Mouse (Mus musculus): Measurements from ENCODE around the gene Cdc14b. TPM values are rescaled to one million over a fixed set of nuclear protein-coding genes. Genes with fewer than 3 reads are reported as not detected.

Cdc14b gene
- total RNA-seq, 2 experiments from 2014 or later: 4.5 to 6.8 TPM

GRCm38 (mm10) chr13:64178746-64179652, 96.1 kb downstream of the Cdc14b start:
- no peak for DNase-seq

- no peak for DNase-seq
Measured at GRCm38 (mm10) chr13:64178000-64178399, 97.1 kb downstream of the Cdc14b start.

DNA sequence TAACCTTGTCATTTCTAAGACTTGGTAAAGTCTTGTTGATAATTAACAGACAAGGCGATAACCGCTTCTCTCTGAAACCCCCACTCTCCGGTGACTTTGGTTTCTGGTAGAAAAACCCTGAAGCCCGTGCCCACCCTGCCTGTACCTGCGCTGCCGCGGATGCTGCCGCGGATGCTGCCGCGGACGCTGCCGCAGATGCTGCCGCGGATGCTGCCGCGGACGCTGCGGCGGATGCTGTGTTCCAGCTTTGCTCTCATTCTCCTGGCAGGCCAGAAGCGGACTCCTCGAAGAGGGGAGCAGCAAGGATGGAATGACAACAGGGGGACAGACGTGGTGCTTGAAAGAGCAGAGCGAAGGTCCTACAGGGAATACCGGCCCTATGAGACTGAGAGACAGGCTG, 105.3 kb downstream of the Cdc14b start:
- no peak for DNase-seq

- no peak for DNase-seq
Measured at GRCm38 (mm10) chr13:64163147-64163715, 111.9 kb downstream of the Cdc14b start.

- peak; percentile 19 for DNase-seq
Measured at GRCm38 (mm10) chr13:64162626-64163025, 112.5 kb downstream of the Cdc14b start.

GRCm38 (mm10) chr13:64161916-64162611, 113.0 kb downstream of the Cdc14b start:
- DNase-seq: no peak

- peak; percentile 96 for DNase-seq
Measured at GRCm38 (mm10) chr13:64161548-64161915, 113.6 kb downstream of the Cdc14b start, which contains the start of gene Habp4. Gene Habp4 (plus strand): TSS chr13:64161824.

DNA sequence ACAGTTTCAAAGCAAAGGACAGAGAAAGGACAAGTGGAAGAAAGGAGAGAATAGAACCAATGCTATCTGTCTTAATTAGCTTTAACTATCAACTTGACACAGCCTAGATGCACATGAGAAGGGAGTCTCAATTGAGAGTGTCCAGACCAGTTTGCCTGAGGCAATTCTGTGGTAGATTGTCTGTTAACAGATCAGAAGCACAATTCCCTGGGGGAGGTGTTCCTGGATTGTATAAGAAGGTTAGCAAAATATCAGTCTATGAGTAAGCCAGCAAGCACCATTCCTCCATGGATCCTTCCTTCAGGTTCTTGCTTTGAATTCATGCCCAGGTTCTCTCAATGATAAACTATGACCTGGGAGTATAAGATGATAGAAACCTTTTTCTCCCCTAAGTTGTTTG, 118.1 kb downstream of the Cdc14b start:
- DNase-seq: no peak

GRCm38 (mm10) chr13:64155171-64155571, 119.9 kb downstream of the Cdc14b start:
- DNase-seq: no peak

GRCm38 (mm10) chr13:64154651-64155050, 120.4 kb downstream of the Cdc14b start:
- DNase-seq: no peak

DNA sequence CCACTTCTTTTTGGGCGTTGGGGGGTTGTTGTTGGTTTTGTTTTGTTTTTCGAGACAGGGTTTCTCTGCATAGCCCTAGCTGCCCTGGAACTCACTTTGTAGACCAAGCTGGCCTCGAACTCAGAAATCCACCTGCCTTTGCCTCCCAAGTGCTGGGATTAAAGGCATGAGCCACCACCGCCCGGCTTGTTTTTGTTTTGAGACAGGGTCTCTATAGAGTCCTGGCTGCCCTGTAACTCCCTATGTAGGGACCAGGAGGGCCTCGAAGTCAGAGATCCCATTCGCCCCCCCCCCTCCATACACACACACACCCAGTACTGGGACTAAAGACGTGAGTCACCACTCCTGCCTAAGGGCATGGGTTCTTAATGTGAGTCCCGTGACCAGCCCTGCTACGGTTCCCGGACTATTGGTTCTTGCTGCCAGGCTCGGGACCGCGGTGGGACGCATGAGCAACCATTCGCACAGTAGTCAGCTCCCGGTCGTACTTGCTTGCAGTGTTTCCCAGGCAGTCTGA, 121.3 kb downstream of the Cdc14b start:
- DNase-seq: peak; percentile 34

- DNase-seq: peak; percentile 95
Measured at GRCm38 (mm10) chr13:64153083-64153682, 121.9 kb downstream of the Cdc14b start, which contains the start of gene Zfp367. Gene Zfp367 (minus strand): TSS chr13:64153202.

GRCm38 (mm10) chr13:64152671-64153082, 122.4 kb downstream of the Cdc14b start:
- peak; percentile 49 for DNase-seq

DNA sequence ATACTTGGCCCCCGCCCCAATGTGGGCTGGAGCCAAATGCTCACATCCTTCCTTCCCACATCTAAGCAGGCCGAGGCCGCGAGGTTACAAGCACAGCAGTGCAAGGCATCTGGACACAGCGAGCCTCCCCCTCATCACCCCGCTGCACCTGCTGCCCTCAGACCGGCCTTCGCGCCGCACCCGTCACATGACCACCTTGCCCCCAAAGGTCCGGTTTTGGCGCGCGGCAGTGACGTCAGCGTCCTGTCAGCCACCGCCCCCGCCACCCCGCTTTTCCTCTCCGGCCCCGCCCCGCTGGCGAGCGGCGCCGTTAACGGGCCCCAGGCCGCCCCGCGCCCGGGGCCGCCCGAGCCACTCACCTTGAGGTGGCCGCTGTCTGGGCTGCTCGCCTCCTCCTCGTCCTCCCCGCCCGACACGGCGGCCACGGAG, 122.8 kb downstream of the Cdc14b start:
- peak; percentile 87 for DNase-seq

- DNase-seq: no peak
Measured at GRCm38 (mm10) chr13:64150121-64150520, 125.0 kb downstream of the Cdc14b start.

Other genes starting within 250 kb of the Cdc14b start
- gene Hsd17b3, start 186.1 kb downstream of the Cdc14b start, total RNA-seq (2021): not detected
- 1 to 10 TPM; 1.3 to 1.8 TPM for gene Slc35d2, start 145.9 kb downstream of the Cdc14b start, total RNA-seq (2021)
- 10 to 100 TPM in 1 of 2 experiments, 1 to 10 TPM in 1; 9.8 to 12.5 TPM for gene Zfp367, start 122.1 kb downstream of the Cdc14b start, total RNA-seq (2021)
- gene Habp4, start 113.5 kb downstream of the Cdc14b start, total RNA-seq (2021): 10 to 100 TPM; 22.9 to 25.5 TPM
- gene Aaed1, start 37.4 kb upstream of the Cdc14b start, total RNA-seq (2021): 10 to 100 TPM; 32.2 to 37.2 TPM
- gene Ctsl, start 95.6 kb upstream of the Cdc14b start, total RNA-seq (2021): 100 to 1,000 TPM; 145 to 162 TPM
- 1 to 10 TPM; 3.6 to 3.9 TPM for gene Cdk20, start 157.0 kb upstream of the Cdc14b start, total RNA-seq (2021)
- gene Fam240b, start 222.5 kb upstream of the Cdc14b start, total RNA-seq (2021): under 1 TPM in 1 of 2 experiments, not detected in 1; 0.25 TPM